Mouse (Mus musculus) E14TG2a.4 (cell line): Measurements from ENCODE around the gene Nr2e3.

ENCODE experiments used
- CTCF ChIP-seq: conservative IDR thresholded peaks from 2 replicates; pipeline ENCODE4 v1.5.1; 2014; ENCODE audit warnings: low read length
- POU5F1 ChIP-seq: IDR thresholded peaks from 2 replicates; pipeline ENCODE4 v1.6.1; 2014; ENCODE audit warnings: low read length, borderline replicate concordance

DNA sequence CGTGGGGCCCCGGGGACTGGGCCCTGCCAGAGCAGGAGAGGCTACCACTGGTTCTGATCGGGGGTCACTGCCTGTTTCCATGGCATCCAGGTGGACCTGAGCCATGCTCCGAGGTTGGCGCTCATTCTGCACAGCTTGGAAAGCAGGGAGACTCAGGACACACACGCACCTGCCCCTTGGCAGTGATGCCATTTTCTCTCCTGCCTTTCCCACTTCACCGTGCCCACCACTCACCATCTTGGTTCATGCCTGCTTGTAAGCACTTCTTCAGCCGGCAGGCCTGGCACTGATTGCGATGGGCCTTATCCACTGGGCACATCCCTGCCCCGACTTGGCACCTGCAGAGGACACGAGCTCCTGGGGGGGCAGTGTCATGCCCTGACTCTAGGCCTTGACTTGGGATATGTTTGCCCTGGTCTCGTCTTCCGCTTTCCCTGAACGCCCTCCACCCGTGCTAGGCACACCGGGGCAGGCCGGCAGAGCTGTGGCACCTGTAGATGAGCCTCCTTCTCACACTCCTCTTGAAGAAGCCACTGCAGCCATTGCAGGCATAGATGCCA lies 11.7 kb downstream of the Nr2e3 start:
- TF ChIP-seq CTCF: no peak
- TF ChIP-seq POU5F1: no peak
